Mouse (Mus musculus) limb, embryonic 14.5 days (tissue): ENCODE data around the gene Arhgef7. TPM values are rescaled to one million over a fixed set of nuclear protein-coding genes. Genes with fewer than 3 reads are reported as not detected.
A peak's percentile ranks its signal among the peaks of the same experiment; 100 is the strongest.

ENCODE experiments used
- ATAC-seq: fragments of 200-750 bp; cut with Nextera tagmentation; 2 replicates; pipeline ENCODE4 v1.8.0; 2017; ENCODE audit warnings: low read depth, moderate number of reproducible peaks, moderate TSS enrichment; ENCODE audit not compliant: low FRiP score
- DNase-seq: peaks from one replicate; pipeline ENCODE4 v3.0.0-alpha.2; 2015; ENCODE audit warnings: low spot score
- H3K27ac ChIP-seq: fragments of 300-500 bp; sonication (generic); replicated peaks from 2 replicates; pipeline ENCODE4 v1.5.1; 2014; ENCODE audit warnings: low read depth, mild to moderate bottlenecking, low read length, moderate library complexity, mixed read lengths
- H3K27me3 ChIP-seq: fragments of 300-500 bp; sonication (generic); 2 replicates; pipeline ENCODE4 v1.6.1; 2014; ENCODE audit warnings: low read length, mixed read lengths; ENCODE audit not compliant: control insufficient read depth, insufficient read depth
- H3K36me3 ChIP-seq: fragments of 300-500 bp; sonication (generic); 2 replicates; pipeline ENCODE4 v1.6.1; 2014; ENCODE audit warnings: mild to moderate bottlenecking, low read length, moderate library complexity, mixed read lengths; ENCODE audit not compliant: control insufficient read depth, insufficient read depth
- H3K4me1 ChIP-seq: fragments of 300-500 bp; sonication (generic); 2 replicates; pipeline ENCODE4 v1.6.1; 2014; ENCODE audit warnings: antibody characterized with exemption, low read length, mixed read lengths; ENCODE audit not compliant: control insufficient read depth, insufficient read depth
- H3K4me2 ChIP-seq: fragments of 300-500 bp; sonication (generic); replicated peaks from 2 replicates; pipeline ENCODE4 v1.6.1; 2014; ENCODE audit warnings: low read depth, mild to moderate bottlenecking, low read length, moderate library complexity; ENCODE audit not compliant: severe bottlenecking
- H3K4me3 ChIP-seq: fragments of 300-500 bp; sonication (generic); replicated peaks from 2 replicates; pipeline ENCODE4 v1.5.1; 2014; ENCODE audit warnings: low read length
- H3K9ac ChIP-seq: fragments of 300-500 bp; sonication (generic); 2 replicates; pipeline ENCODE4 v1.6.1; 2014; ENCODE audit warnings: mild to moderate bottlenecking, low read depth, low read length, moderate library complexity; ENCODE audit not compliant: severe bottlenecking
- H3K9me3 ChIP-seq: fragments of 300-500 bp; sonication (generic); 2 replicates; pipeline ENCODE4 v1.6.1; 2016; ENCODE audit warnings: low read length; ENCODE audit not compliant: control insufficient read depth
- POLR2A ChIP-seq: fragments of 200-500 bp; IDR thresholded peaks from 2 replicates; pipeline ENCODE4 v1.8.0; 2012; ENCODE audit warnings: inconsistent platforms, mild to moderate bottlenecking, moderate library complexity, borderline replicate concordance; ENCODE audit not compliant: insufficient read depth, insufficient read length; ENCODE audit errors: extremely low read depth
- WGBS: fragments of 180-500 bp; shearing (Covaris S2); extraction: QIAGEN DNeasy Blood & Tissue Kit; methylation state at CpG from one replicate; pipeline ENCODE4 v1.1.7; 2014; 5-methylcytosine and 5-hydroxymethylcytosine counted together
- polyA plus RNA-seq, 2 experiments: library from polyadenylated mRNA; depleted of rRNA in 1 of 2; stranded (reverse) in 1 of 2; unstranded in 1 of 2; fragments of >200 nt; fragmentation: Nextera tagmentation in 1 of 2; extraction: Ambion mirVana in 1 of 2; gene quantifications; 2 replicates each; pipeline versions ENCODE4 v1.2.1 to v1.2.3; 2012 to 2014

The Arhgef7 gene
- polyA plus RNA-seq (2012; rRNA removed) = 52.6 and 58.6 TPM in 2 replicates
- polyA plus RNA-seq (2014; fragmentation: Nextera tagmentation; extraction: Ambion mirVana) = 54.4 and 56.5 TPM in 2 replicates

DNA sequence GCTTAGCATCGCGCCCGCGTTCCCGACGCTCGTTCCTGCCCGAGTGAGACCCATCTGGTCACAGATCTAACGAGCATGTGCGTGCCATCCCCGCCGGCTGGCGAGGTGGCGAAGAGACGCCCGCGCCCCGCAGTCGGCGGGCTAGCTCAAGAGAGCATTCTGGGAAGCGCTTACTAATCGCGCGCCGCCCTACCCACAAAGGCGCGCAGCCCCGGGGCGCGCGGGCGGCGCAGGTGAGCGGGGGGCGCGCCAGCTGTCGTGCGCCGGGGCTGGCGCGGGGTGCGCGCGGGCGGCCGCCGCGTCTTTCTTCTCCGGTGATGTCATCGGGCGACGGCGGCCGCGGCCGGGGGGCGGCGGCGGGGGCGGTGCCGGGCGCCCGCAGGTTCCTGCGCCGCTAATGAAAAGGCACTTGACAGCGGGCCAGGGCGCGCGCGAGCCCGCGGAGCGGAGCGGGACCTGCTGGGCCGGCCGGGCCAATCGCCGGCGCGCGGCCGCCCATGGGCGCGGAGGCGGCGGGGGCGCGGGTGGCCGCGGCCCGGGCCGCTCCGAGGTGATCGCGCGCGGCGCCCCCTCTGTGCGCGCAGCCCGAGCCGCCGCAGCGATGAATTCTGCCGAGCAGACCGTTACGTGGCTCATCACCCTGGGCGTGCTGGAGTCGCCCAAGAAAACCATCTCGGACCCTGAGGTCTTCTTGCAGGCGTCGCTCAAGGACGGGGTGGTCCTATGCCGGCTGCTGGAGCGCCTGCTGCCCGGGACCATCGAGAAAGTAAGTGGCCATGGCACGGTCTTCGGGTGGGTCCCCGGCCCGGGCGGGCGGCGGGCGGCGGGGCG, at the start of gene Arhgef7:
TSS of gene Arhgef7 (plus strand) at position 71 of the 831 bp plus-strand sequence.
- peak within 1 kb of the TSS; percentile 81 for H3K4me2 ChIP-seq
- DNase-seq (peak; percentile 62), ATAC-seq (peak; percentile 77)
- H3K36me3 ChIP-seq = no peaks in the 10 kb centered on the region
- H3K27ac ChIP-seq = peak within 1 kb of the TSS; percentile 76
- peak; percentile 36; the same call in 1 of the 2 replicates for TF ChIP-seq POLR2A
- peak within 1 kb of the TSS; percentile 77 for H3K9ac ChIP-seq
- H3K4me1 ChIP-seq = peaks cover 22% of the 10 kb centered on the region
- 4% methylated on average over 35 of the region's 127 CpGs for WGBS
- peaks cover 20% of the 10 kb centered on the region; the same call in 1 of the 2 replicates for H3K27me3 ChIP-seq
- no peaks in the 10 kb centered on the region for H3K9me3 ChIP-seq
- peak within 1 kb of the TSS; percentile 55 for H3K4me3 ChIP-seq

DNA sequence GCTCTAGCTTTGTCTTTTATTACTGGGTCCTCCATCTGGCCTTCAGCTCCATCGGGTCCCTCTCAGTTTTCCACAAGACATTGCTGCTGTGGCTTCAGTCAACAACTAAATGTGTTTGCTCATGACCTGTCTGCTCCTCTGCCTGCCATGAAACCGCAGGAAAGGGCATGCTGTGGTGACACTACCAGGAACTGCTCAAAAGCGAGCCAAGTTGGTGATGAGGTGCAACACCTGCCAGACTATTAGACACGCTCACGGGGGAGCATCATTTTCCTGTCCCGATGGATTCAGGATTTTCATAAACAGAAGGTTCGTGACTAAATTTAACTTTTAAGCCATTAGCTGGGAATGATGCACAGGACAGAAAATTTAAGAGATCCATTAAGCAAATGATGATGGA, 43.0 kb upstream of the Arhgef7 start:
- no peak for TF ChIP-seq POLR2A
- Histone ChIP-seq H3K27me3 (no peaks in the 10 kb centered on the region), H3K36me3 (no peaks in the 10 kb centered on the region), H3K4me3 (no peak overlapping the region), H3K9ac (no peak overlapping the region), H3K27ac (no peak overlapping the region), H3K4me1 (no peaks in the 10 kb centered on the region), H3K4me2 (no peak overlapping the region), H3K9me3 (0 out of 2 replicates have a peak, but pooled peaks cover 3% of the 10 kb centered on the region)
- DNase-seq = no peak
- ATAC-seq = no peak
- WGBS = 75% methylated on average over 7 of the region's 7 CpGs

DNA sequence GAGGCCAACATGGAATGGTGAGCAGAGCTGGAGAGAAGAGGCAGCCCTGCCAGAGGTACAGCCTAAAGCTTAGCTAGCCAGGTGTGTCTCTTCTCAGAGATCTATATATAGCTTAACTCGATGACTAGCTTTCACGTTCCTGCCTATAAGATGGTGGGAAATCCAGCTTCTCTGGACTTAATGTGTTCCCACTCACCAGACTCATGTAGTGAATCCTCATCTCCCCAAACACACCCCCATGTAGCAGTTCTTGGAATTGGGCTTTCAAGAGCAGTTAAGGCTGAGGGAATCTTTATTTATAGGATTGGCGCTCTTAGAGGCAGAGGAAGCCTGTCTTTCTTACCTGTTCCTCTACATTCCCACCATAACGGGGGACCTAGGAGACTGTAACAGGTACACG, 40.3 kb upstream of the Arhgef7 start:
- no peak for TF ChIP-seq POLR2A
- H3K4me2 ChIP-seq = no peak overlapping the region
- no peaks in the 10 kb centered on the region for H3K27me3 ChIP-seq
- no peaks in the 10 kb centered on the region for H3K4me1 ChIP-seq
- H3K36me3 ChIP-seq = no peaks in the 10 kb centered on the region
- no peak for DNase-seq
- no peak overlapping the region for H3K27ac ChIP-seq
- 91% methylated on average over 5 of the region's 5 CpGs for WGBS
- no peak overlapping the region for H3K9ac ChIP-seq
- H3K9me3 ChIP-seq = 0 out of 2 replicates have a peak, but pooled peaks cover 3% of the 10 kb centered on the region
- no peak for ATAC-seq
- no peak overlapping the region for H3K4me3 ChIP-seq

DNA sequence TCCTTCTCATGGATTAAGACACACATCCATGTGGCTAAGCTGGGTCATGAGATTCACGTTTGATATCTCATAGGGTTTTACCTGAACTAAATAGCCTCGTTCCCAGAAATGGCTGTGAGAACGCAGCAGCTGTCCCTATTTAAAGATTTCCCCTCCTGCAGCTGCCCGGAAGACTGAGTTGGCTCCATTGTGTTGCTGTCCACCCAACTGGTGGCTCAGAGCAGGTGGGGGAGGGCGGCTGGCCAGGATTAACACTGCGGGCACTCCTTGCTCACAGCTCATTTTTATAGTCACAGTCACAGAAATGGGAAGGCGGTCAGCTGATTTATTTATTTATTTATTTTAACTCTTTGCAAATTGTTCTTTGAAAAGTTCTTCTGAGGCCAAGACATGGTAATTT, 37.6 kb upstream of the Arhgef7 start:
- H3K36me3 ChIP-seq = no peaks in the 10 kb centered on the region
- no peak overlapping the region for H3K4me2 ChIP-seq
- DNase-seq (peak; percentile 25), ATAC-seq (peak; percentile 65; the same call in 1 of the 2 replicates)
- 0 out of 2 replicates have a peak, but pooled peaks cover 3% of the 10 kb centered on the region for H3K9me3 ChIP-seq
- H3K4me1 ChIP-seq = no peaks in the 10 kb centered on the region
- WGBS = 34% methylated on average over 7 of the region's 7 CpGs
- H3K9ac ChIP-seq = no peak overlapping the region
- H3K27ac ChIP-seq = no peak overlapping the region
- TF ChIP-seq POLR2A = no peak
- no peak overlapping the region for H3K4me3 ChIP-seq
- H3K27me3 ChIP-seq = no peaks in the 10 kb centered on the region

DNA sequence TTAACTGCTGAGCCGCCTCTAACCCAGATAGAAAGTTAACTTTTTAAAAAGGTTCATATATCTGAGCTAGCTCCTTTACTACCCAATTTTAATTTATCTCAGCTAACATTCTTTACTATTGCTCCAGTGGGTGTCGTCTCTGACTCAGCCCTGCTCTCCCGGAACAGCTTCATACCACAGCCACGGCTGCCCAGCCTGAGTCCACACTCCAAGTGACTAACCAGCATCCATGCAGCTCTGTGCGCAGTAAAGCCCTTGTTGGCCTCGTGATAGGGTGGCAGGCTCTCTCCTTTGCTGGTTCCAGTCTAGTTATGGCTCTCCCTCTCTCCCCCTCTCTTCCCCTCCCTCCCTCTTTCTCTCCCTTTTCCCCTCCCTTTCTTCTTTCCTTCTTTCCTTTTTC, 36.2 kb upstream of the Arhgef7 start:
- WGBS = 80% methylated on average over 6 of the region's 6 CpGs
- DNase-seq = no peak
- H3K4me3 ChIP-seq = no peak overlapping the region
- no peaks in the 10 kb centered on the region for H3K4me1 ChIP-seq
- no peaks in the 10 kb centered on the region for H3K9me3 ChIP-seq
- no peak for ATAC-seq
- no peaks in the 10 kb centered on the region for H3K27me3 ChIP-seq
- H3K36me3 ChIP-seq = no peaks in the 10 kb centered on the region
- no peak overlapping the region for H3K27ac ChIP-seq
- no peak for TF ChIP-seq POLR2A
- no peak overlapping the region for H3K4me2 ChIP-seq
- no peak overlapping the region for H3K9ac ChIP-seq
